Mouse (Mus musculus) embryonic fibroblast, embryonic 13.5 days (primary cell): ENCODE results near the gene Slc35e2.

Experiments
- CTCF ChIP-seq: IDR thresholded peaks from 2 replicates; pipeline ENCODE4 v1.5.1; 2011; ENCODE audit warnings: mild to moderate bottlenecking, control low read depth, low read length, moderate library complexity, borderline replicate concordance; ENCODE audit not compliant: insufficient read depth
- POLR2A ChIP-seq: IDR thresholded peaks from 2 replicates; pipeline ENCODE4 v1.6.1; 2011; ENCODE audit warnings: low read depth, mild to moderate bottlenecking, control low read depth, low read length, moderate library complexity

- TF ChIP-seq CTCF (no peak), POLR2A (0 out of 2 replicates have a peak, but pooled peaks have one; percentile 4)
Measured at GRCm38 (mm10) chr4:155562725-155563399, 38.4 kb upstream of the Slc35e2 start.
